Mouse (Mus musculus): Measurements from ENCODE around the gene Gss. TPM values are rescaled to one million over a fixed set of nuclear protein-coding genes. Genes with fewer than 3 reads are reported as not detected.
A peak's percentile ranks its signal among the peaks of the same experiment; 100 is the strongest.

The Gss gene
- polyA plus RNA-seq, 1 experiment from 2014 or later = 47.9 TPM

GRCm38 (mm10) chr2:155627030-155627738 lies 34.6 kb upstream of the Gss start:
- no peak overlapping the region for H3K4me2 ChIP-seq (replicated peaks; ENCODE audit: low read depth)
- WGBS = 68% methylated on average over 21 of the region's 21 CpGs
- TF ChIP-seq CTCF (IDR thresholded peaks at IDR 0.05; ENCODE audit: low read depth) = peak; percentile 93
- no peak for TF ChIP-seq EP300 (optimal IDR thresholded peaks at IDR 0.05)
- no peak overlapping the region for H3K27ac ChIP-seq (replicated peaks)
- DNase-seq (ENCODE audit: low spot score) (peak; percentile 86), ATAC-seq (ENCODE audit: low FRiP score, low TSS enrichment) (no peak)
- H3K36me3 ChIP-seq (ENCODE audit: control insufficient read depth, insufficient read depth, low read length) = peaks cover 6% of the 10 kb centered on the region; the same call in 1 of the 2 replicates
- H3K27me3 ChIP-seq (ENCODE audit: control insufficient read depth, insufficient read depth, low read length) = no peaks in the 10 kb centered on the region
- no peak overlapping the region for H3K9ac ChIP-seq (ENCODE audit: low read length)
- H3K4me3 ChIP-seq (ENCODE audit: low read depth, low read length) = no peak overlapping the region
- H3K4me1 ChIP-seq (replicated peaks; ENCODE audit: control insufficient read depth, insufficient read depth) = no peaks in the 10 kb centered on the region; the same call in 1 of the 2 replicates
- H3K9me3 ChIP-seq (ENCODE audit: control insufficient read depth, low read length) = no peaks in the 10 kb centered on the region

GRCm38 (mm10) chr2:155626277-155626676 lies 33.7 kb upstream of the Gss start:
- no peak overlapping the region for H3K27ac ChIP-seq (replicated peaks)
- H3K4me3 ChIP-seq (ENCODE audit: low read depth, low read length) = no peak overlapping the region
- no peaks in the 10 kb centered on the region; the same call in 1 of the 2 replicates for H3K4me1 ChIP-seq (replicated peaks; ENCODE audit: control insufficient read depth, insufficient read depth)
- DNase-seq (ENCODE audit: low spot score) (no peak), ATAC-seq (ENCODE audit: low FRiP score, low TSS enrichment) (no peak)
- TF ChIP-seq CTCF (IDR thresholded peaks at IDR 0.05; ENCODE audit: low read depth) = no peak
- no peak for TF ChIP-seq EP300 (optimal IDR thresholded peaks at IDR 0.05)
- no peak overlapping the region for H3K9ac ChIP-seq (ENCODE audit: low read length)
- no peak overlapping the region for H3K4me2 ChIP-seq (replicated peaks; ENCODE audit: low read depth)
- H3K36me3 ChIP-seq (ENCODE audit: control insufficient read depth, insufficient read depth, low read length) = peaks cover 3% of the 10 kb centered on the region; the same call in 1 of the 2 replicates
- no peaks in the 10 kb centered on the region for H3K27me3 ChIP-seq (ENCODE audit: control insufficient read depth, insufficient read depth, low read length)
- no peaks in the 10 kb centered on the region for H3K9me3 ChIP-seq (ENCODE audit: control insufficient read depth, low read length)
- WGBS = 50% methylated on average over 15 of the region's 15 CpGs

- no peak overlapping the region for H3K4me2 ChIP-seq (replicated peaks; ENCODE audit: low read depth)
- H3K36me3 ChIP-seq (ENCODE audit: control insufficient read depth, insufficient read depth, low read length) = no peaks in the 10 kb centered on the region
- 37% methylated on average over 10 of the region's 10 CpGs for WGBS
- ATAC-seq (ENCODE audit: low FRiP score, low TSS enrichment) = no peak
- no peaks in the 10 kb centered on the region for H3K9me3 ChIP-seq (ENCODE audit: control insufficient read depth, low read length)
- H3K4me1 ChIP-seq (replicated peaks; ENCODE audit: control insufficient read depth, insufficient read depth) = no peaks in the 10 kb centered on the region; the same call in 1 of the 2 replicates
- no peak for DNase-seq (ENCODE audit: low spot score)
- TF ChIP-seq EP300 (optimal IDR thresholded peaks at IDR 0.05) (no peak), CTCF (IDR thresholded peaks at IDR 0.05; ENCODE audit: low read depth) (peak; percentile 86)
- H3K9ac ChIP-seq (ENCODE audit: low read length) = no peak overlapping the region
- no peaks in the 10 kb centered on the region for H3K27me3 ChIP-seq (ENCODE audit: control insufficient read depth, insufficient read depth, low read length)
- no peak overlapping the region for H3K4me3 ChIP-seq (ENCODE audit: low read depth, low read length)
- no peak overlapping the region for H3K27ac ChIP-seq (replicated peaks)
These were observed 32.1 kb upstream of the Gss start for GRCm38 (mm10) chr2:155624730-155625129.

GRCm38 (mm10) chr2:155623996-155624395 lies 31.4 kb upstream of the Gss start:
- no peak overlapping the region; the same call in 1 of the 2 replicates for H3K9ac ChIP-seq (ENCODE audit: low read length)
- 70% methylated on average over 6 of the region's 6 CpGs for WGBS
- ATAC-seq (ENCODE audit: low FRiP score, low TSS enrichment) (no peak), DNase-seq (ENCODE audit: low spot score) (no peak)
- H3K4me2 ChIP-seq (replicated peaks; ENCODE audit: low read depth) = no peak overlapping the region
- no peak overlapping the region for H3K27ac ChIP-seq (replicated peaks)
- no peaks in the 10 kb centered on the region for H3K4me1 ChIP-seq (replicated peaks; ENCODE audit: control insufficient read depth, insufficient read depth)
- H3K36me3 ChIP-seq (ENCODE audit: control insufficient read depth, insufficient read depth, low read length) = no peaks in the 10 kb centered on the region
- TF ChIP-seq CTCF (IDR thresholded peaks at IDR 0.05; ENCODE audit: low read depth) = no peak
- no peak for TF ChIP-seq EP300 (optimal IDR thresholded peaks at IDR 0.05)
- H3K4me3 ChIP-seq (ENCODE audit: low read depth, low read length) = no peak overlapping the region
- no peaks in the 10 kb centered on the region for H3K27me3 ChIP-seq (ENCODE audit: control insufficient read depth, insufficient read depth, low read length)
- H3K9me3 ChIP-seq (ENCODE audit: control insufficient read depth, low read length) = no peaks in the 10 kb centered on the region

- WGBS = 30% methylated on average over 11 of the region's 11 CpGs
- no peak overlapping the region for H3K9ac ChIP-seq (ENCODE audit: low read length)
- H3K4me2 ChIP-seq (replicated peaks; ENCODE audit: low read depth) = no peak overlapping the region
- DNase-seq (ENCODE audit: low spot score) = no peak
- no peak for ATAC-seq (ENCODE audit: low FRiP score, low TSS enrichment)
- no peaks in the 10 kb centered on the region for H3K27me3 ChIP-seq (ENCODE audit: control insufficient read depth, insufficient read depth, low read length)
- no peaks in the 10 kb centered on the region for H3K36me3 ChIP-seq (ENCODE audit: control insufficient read depth, insufficient read depth, low read length)
- H3K9me3 ChIP-seq (ENCODE audit: control insufficient read depth, low read length) = no peaks in the 10 kb centered on the region
- no peak overlapping the region for H3K27ac ChIP-seq (replicated peaks)
- no peak overlapping the region for H3K4me3 ChIP-seq (ENCODE audit: low read depth, low read length)
- no peak for TF ChIP-seq EP300 (optimal IDR thresholded peaks at IDR 0.05)
- no peak; the same call in 1 of the 2 replicates for TF ChIP-seq CTCF (IDR thresholded peaks at IDR 0.05; ENCODE audit: low read depth)
- no peaks in the 10 kb centered on the region for H3K4me1 ChIP-seq (replicated peaks; ENCODE audit: control insufficient read depth, insufficient read depth)
These were observed 30.0 kb upstream of the Gss start for GRCm38 (mm10) chr2:155622606-155623005.

- ATAC-seq (ENCODE audit: low FRiP score, low TSS enrichment) (peak; percentile 71; the same call in 1 of the 2 replicates), DNase-seq (ENCODE audit: low spot score) (peak; percentile 89)
- Histone ChIP-seq H3K9me3 (ENCODE audit: control insufficient read depth, low read length) (no peaks in the 10 kb centered on the region), H3K4me2 (replicated peaks; ENCODE audit: low read depth) (no peak overlapping the region), H3K27ac (replicated peaks) (no peak overlapping the region), H3K36me3 (ENCODE audit: control insufficient read depth, insufficient read depth, low read length) (no peaks in the 10 kb centered on the region), H3K4me1 (replicated peaks; ENCODE audit: control insufficient read depth, insufficient read depth) (no peaks in the 10 kb centered on the region), H3K4me3 (ENCODE audit: low read depth, low read length) (no peak overlapping the region), H3K9ac (ENCODE audit: low read length) (no peak overlapping the region), H3K27me3 (ENCODE audit: control insufficient read depth, insufficient read depth, low read length) (no peaks in the 10 kb centered on the region)
- WGBS = 22% methylated on average over 8 of the region's 8 CpGs
- TF ChIP-seq CTCF (IDR thresholded peaks at IDR 0.05; ENCODE audit: low read depth) (peak; percentile 91), EP300 (optimal IDR thresholded peaks at IDR 0.05) (no peak)
These were observed 27.2 kb upstream of the Gss start for GRCm38 (mm10) chr2:155619817-155620216.

Measured in stomach, postnatal 0 days (tissue).